Mouse (Mus musculus) cerebellum, postnatal 36 days (tissue): ENCODE results near the gene Reep6.
A peak's percentile ranks its signal among the peaks of the same experiment; 100 is the strongest.

Experiments
- DNase-seq, 2 experiments: peaks; one replicate each; pipeline ENCODE4 v3.0.0; 2021 to 2022; ENCODE audit warnings: mixed read lengths in 2 of 2

The Reep6 gene

DNA sequence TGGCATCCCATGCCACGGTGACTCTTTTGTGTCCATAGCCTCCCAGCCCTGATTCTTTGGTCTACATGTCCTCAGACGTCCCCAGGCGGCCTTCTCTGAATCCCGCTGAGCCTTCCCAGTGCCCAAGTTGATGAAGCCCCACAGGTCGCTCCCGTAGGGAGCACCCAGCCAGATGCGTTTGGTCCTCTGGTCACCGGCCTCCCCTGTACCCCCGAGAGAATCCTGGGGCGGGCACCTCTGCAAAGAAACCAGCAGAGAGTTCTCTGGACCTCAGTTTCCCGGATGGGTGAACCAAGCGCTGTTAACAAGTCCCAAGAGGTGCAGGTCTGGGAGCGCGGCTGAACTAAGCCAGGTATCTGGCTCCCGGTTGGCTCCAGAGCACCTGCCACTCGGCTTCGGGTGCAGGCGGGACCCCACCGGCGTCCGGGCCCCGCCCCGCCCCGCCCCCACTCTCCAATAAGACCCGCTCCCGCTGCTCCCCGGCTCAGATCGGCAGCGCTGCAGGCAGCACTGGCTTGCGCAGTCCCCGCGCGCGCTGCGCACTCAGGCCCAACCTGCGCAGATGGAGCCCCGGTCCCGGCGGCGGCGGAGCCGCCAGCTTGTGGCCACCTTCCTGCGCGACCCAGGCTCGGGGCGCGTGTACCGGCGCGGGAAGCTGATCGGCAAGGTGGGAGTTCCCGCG is 26.4 kb downstream of the Reep6 start, which contains the start of gene Plk5:
TSS of gene Plk5 (plus strand) at position 459 of the 682 bp plus-strand sequence.
- peak; percentile 69 to 79 for DNase-seq

DNA sequence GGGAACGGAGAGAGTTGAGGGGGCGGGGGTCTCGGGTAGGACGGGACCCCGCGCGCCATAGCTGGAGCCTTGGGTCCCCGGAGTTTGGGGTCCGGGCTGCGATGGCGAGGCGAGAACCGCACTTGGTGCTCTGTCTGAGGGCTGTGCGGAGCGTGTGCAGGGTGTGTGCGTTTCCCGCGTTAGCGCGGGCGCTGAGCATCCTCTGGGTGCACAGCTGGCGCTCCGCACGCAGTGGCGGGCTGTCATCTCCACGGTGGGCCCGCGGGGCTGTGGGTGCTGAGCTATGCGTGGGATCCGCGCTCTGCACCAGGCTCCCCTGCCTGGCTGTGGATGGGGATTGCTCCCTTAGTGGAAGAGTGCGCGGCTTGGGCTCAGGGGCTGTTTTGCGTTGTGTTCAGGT is 27.0 kb downstream of the Reep6 start:
- no peak for DNase-seq

DNA sequence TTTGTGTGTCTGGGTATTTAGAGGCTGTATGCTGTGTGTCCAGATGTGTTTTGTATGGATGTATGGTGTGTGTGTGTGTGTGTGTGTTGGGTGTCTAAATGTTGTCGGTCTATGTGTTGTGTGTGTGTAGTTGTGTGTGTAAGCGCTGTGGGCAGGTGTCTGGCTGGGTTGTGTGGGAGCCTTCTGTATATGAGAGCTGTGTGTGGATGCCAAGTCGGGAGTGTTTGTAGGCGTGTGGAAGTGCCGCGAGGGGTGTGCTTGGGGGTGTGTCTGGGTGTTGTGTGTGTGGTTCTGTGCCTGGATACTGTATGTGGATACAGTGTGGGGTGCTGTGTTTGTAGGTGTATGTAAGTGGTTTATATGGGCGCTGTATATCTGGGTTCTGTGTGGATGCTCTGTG is 27.6 kb downstream of the Reep6 start:
- no peak for DNase-seq

GRCm38 (mm10) chr10:80357994-80358639 is 28.4 kb downstream of the Reep6 start:
- peak; percentile 71 to 81 for DNase-seq

DNA sequence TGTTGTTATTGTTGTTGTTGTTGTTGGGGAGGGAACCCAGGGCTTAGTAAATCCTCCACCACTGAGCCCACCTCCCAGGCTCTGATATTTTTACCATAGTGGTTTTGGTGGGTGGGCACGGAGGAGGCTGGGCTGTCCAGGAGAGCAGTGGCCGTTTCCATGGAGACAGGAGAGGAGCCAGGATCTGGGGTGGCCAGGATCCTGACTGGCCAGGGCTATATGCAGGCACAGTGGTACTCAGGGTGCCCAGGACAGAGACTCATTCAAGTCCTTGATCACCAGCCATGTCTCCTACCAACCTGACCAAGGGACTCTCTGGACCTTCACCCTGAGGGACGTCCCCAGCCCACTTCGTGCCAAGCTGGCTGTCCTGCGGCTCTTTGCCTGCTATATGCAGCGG is 34.0 kb downstream of the Reep6 start:
- no peak for DNase-seq

DNA sequence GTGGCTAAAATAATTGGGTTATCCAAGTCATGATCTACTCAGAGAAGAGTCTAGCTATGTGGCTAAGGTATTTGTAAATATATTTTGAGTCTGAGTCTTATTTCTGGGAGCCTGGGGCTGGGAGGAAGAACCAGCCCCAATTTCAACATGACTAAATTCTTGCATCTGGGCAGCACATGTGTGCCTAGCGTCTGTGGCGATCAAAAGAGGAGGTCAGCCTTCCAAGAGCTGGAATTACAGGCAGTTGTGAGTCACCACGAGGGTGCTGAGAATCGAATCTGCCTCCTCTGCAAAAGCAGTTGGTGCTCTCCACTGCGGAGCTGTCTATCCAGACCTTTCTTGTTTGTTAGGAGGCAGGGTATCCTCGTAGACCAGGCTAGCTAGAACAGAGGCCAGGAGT is 36.0 kb downstream of the Reep6 start:
- DNase-seq: no peak

- no peak for DNase-seq
Measured at GRCm38 (mm10) chr10:80367954-80368353, 38.2 kb downstream of the Reep6 start.

- DNase-seq: no peak
Measured at GRCm38 (mm10) chr10:80368392-80368791, 38.6 kb downstream of the Reep6 start.

DNA sequence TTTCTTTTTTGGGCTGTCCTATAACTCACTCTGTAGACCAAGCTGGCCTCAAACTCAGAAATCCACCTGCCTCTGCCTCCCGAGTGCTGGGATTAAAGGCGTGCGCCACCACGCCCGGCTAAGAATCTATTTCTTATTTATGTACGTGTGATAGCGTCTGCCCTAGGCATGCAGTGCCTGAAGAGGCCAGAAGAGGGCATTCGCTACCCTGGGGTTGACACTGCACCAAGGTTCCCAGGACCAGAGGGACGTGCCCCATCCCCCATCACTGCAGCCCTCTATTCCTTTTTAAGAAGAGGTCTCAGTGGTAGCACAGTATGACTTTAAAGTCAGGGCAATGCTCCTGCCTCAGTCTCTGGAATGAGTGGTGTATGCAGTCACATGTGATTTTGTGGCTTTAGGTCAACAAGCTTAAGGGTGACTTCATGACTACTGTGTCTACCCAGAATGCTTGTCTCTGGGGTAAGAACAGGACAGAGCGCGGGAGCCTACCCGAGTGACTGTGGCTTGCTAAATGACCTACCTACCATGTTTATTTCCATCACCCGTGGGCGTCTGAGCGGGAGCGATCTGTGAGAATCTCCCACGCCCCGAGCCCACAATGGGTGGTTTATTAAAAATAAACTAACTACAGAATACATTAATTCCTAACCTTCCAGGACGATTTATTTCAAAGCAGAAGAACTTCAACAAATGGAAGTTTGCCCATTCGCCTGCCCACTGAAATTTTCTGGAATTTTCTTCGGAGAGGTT is 40.4 kb downstream of the Reep6 start:
- no peak for DNase-seq

DNA sequence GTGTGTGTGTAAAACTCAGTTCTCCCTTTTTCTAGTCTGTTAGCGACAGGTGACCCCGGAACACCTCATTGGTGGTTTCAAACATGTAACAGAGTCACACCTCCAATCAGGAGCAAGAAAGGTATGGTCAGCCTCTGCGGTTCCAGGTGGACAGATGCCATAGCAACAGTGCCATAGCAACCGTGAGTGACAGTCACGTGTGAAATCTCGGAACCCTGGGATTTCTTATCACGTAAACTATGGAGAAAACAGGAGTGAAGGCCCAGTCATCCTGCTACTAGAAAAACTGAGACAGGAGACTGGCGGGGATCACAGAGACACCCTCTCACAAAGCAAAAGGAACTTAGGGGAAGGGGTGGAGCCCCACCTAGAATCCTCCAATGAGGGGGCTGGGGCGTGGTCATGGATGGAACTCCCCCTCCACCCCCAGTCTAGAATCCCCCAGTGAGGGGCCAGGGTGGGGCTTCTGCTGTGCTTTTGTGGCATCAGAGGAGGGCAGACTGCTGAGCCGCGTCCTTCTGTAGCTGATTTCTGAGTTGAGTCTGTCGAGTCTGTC is 41.7 kb downstream of the Reep6 start:
- DNase-seq: peak; percentile 67 to 69

DNA sequence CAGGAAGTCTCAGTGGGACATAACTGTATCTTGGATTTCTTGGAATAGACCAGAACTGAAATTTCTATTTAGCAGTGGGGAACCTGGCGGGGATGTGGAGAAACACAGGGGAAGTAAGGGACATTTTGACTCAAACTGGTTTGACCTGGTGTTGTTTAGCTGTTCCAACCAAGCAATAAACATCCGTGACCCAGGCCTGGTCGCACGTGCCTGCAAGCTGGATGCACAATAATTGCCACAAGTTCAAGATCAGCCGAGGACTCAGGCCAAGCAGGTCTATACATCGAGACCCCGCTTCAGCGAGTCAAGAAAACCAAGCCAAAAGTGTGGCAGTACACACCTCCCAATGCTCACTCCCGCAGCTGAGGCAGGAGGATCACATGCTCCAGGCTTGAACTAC is 42.2 kb downstream of the Reep6 start:
- no peak for DNase-seq

DNA sequence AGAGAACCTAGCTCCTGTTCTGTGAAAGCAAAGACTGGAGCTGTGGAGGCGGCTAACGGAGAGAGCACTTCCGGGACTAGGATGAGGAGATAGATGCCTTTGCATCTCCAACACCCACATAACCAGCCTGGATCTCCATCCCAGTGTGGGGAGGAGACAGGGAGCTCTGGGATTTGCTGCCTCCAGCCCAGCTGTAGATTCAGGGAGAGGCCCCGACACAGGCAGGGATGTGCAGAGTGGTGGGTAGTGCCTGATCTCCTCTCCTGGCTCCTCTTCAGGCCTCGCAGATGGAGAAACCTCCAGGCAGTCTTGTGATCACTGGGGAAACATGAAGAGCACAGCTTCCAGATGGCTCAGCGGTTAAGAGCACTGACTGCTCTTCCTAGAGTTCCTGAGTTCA is 43.0 kb downstream of the Reep6 start:
- no peak for DNase-seq

GRCm38 (mm10) chr10:80374063-80374462 is 44.3 kb downstream of the Reep6 start:
- peak; percentile 85 to 93 for DNase-seq

- DNase-seq: peak; percentile 95
Measured at GRCm38 (mm10) chr10:80376160-80376559, 46.4 kb downstream of the Reep6 start.

DNA sequence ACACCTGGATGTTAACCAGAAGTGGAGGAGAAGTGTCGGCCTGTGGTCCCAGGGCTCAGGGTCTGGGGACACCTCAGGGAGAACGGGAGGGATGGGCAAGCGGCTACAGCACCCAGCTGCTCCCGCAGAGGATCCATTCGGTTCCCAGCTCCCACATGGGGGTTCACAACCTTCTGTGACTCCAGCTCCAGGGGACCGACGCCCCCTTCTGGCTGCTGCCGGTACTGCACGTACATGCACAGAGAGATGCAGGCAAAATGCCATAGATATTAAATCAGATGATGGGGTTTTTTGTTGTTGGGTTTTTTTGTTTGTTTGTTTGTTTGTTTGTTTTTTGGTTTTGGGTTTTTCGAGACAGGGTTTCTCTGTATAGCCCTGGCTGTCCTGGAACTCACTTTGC is 48.0 kb downstream of the Reep6 start:
- peak in 1 of 2 experiments; percentile 51 for DNase-seq

GRCm38 (mm10) chr10:80382641-80383365 is 53.0 kb downstream of the Reep6 start:
- no peak for DNase-seq

GRCm38 (mm10) chr10:80383431-80383830 is 53.7 kb downstream of the Reep6 start:
- no peak for DNase-seq

DNA sequence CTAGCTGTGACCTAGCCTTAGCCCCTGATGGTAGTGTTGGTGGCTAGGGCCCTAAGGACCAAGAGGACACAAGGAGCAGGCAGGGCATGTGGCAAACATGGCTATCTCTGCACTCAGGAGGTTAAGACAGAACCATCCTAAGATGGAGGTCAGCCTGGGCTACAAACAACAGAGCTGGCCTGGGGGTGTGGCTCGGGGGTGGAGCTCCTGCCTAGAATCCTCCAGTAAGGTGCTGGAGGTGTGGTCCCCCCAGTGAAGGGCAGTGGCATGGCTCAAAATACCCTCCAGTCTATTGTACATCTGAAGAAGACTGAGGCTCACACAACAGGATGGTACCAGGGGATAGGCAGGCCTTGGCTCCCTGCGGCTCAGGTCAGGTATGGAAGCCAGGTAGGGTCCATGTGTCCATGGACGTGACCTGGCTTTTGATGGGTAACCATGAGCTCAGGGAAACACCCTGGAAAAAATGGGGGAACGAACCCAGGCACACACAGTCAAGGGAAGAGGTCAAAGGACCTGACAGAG is 54.4 kb downstream of the Reep6 start:
- DNase-seq: no peak

- no peak for DNase-seq
Measured at GRCm38 (mm10) chr10:80384709-80385108, 55.0 kb downstream of the Reep6 start.

DNA sequence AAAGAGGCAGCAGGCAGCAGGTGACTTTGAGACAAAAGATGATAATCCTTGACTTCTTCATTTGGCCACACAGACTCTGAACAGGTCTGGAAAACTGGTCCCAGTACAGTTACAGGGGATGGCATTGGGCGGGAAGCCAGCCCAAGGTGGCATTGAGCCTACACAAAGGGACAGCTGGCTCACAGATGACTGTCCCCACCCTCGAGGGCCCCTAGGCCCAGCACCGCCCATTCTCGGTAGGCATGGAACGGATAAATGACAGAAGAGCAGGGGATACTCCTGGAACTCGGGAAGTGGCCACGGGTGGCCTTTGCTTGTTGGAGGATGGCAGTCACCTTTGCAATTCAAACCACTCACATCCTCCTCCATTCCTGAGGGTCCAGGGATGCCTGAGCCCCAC is 55.6 kb downstream of the Reep6 start:
- DNase-seq: peak in 1 of 2 experiments; percentile 46
